Mouse (Mus musculus): ENCODE data around the gene Ppie.
"Not testable (repeated sequence)": the region's sequence is repeated elsewhere in the genome, so short reads cannot be mapped to it uniquely, and the experiment has no call there.

DNA sequence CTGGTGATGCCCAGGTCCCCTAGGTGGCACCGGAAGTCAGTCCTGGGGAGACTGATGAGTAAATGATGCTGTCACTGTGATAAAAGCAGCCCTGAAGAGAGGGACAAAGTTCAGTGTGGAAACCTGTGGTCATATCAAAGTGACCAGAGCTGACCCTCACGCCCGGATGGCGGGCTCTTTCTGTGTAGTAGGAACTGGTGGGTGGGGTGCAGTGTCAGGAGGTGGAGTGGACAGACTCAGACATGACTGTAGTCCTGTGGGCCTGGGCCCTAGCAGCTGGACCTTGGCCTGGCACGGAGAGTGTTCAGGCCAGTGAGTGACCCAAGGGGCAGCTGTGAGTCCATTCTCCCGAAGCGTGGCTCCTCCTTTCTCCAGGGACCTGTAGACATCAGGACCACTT lies 33.8 kb downstream of the Ppie start:
- TF ChIP-seq CTCF, EP300 (IDR thresholded peaks at IDR 0.05): not testable (repeated sequence)

All from lung, postnatal 0 days (tissue).